Mouse (Mus musculus): Measurements from ENCODE around the gene Hspbap1. TPM values are rescaled to one million over a fixed set of nuclear protein-coding genes. Genes with fewer than 3 reads are reported as not detected.

Hspbap1 gene
- polyA plus RNA-seq, 1 experiment from 2014 or later: 21.9 TPM

GRCm38 (mm10) chr16:35817255-35818089 lies 47.3 kb downstream of the Hspbap1 start:
- Histone ChIP-seq H3K4me2 (replicated peaks) (no peak overlapping the region), H3K36me3 (peaks cover 8% of the 10 kb centered on the region), H3K9me3 (no peaks in the 10 kb centered on the region), H3K27ac (no peak overlapping the region), H3K9ac (no peak overlapping the region), H3K4me1 (no peaks in the 10 kb centered on the region), H3K4me3 (no peak overlapping the region), H3K27me3 (replicated peaks) (no peaks in the 10 kb centered on the region)
- peak; percentile 85 for ATAC-seq (ENCODE audit: low FRiP score, low read depth)
- WGBS: 40% methylated on average over 13 of the region's 13 CpGs

GRCm38 (mm10) chr16:35829999-35830398 lies 59.8 kb downstream of the Hspbap1 start:
- Histone ChIP-seq H3K27ac (no peak overlapping the region), H3K9ac (no peak overlapping the region), H3K4me3 (no peak overlapping the region), H3K27me3 (replicated peaks) (no peaks in the 10 kb centered on the region), H3K4me1 (no peaks in the 10 kb centered on the region), H3K9me3 (no peaks in the 10 kb centered on the region), H3K4me2 (replicated peaks) (no peak overlapping the region), H3K36me3 (peaks cover 19% of the 10 kb centered on the region)
- no peak for ATAC-seq (ENCODE audit: low FRiP score, low read depth)
- 37% methylated on average over 7 of the region's 7 CpGs for WGBS

GRCm38 (mm10) chr16:35832926-35833325 lies 62.8 kb downstream of the Hspbap1 start:
- H3K36me3 ChIP-seq: no peaks in the 10 kb centered on the region
- H3K4me2 ChIP-seq (replicated peaks): no peak overlapping the region
- H3K4me3 ChIP-seq: no peak overlapping the region
- H3K9ac ChIP-seq: no peak overlapping the region
- no peak overlapping the region for H3K27ac ChIP-seq
- no peaks in the 10 kb centered on the region for H3K9me3 ChIP-seq
- no peaks in the 10 kb centered on the region for H3K4me1 ChIP-seq
- WGBS: 77% methylated on average over 3 of the region's 3 CpGs
- no peak for ATAC-seq (ENCODE audit: low FRiP score, low read depth)
- no peaks in the 10 kb centered on the region for H3K27me3 ChIP-seq (replicated peaks)

- Histone ChIP-seq H3K4me3 (no peak overlapping the region), H3K4me1 (no peaks in the 10 kb centered on the region), H3K36me3 (no peaks in the 10 kb centered on the region), H3K9me3 (no peaks in the 10 kb centered on the region), H3K27me3 (replicated peaks) (no peaks in the 10 kb centered on the region), H3K27ac (no peak overlapping the region), H3K4me2 (replicated peaks) (no peak overlapping the region), H3K9ac (no peak overlapping the region)
- WGBS: 91% methylated on average over 8 of the region's 8 CpGs
- ATAC-seq (ENCODE audit: low FRiP score, low read depth): no peak
Measured at GRCm38 (mm10) chr16:35834653-35835052, 64.5 kb downstream of the Hspbap1 start.

- Histone ChIP-seq H3K9me3 (no peaks in the 10 kb centered on the region), H3K9ac (no peak overlapping the region), H3K4me2 (replicated peaks) (no peak overlapping the region), H3K27me3 (replicated peaks) (no peaks in the 10 kb centered on the region), H3K4me3 (no peak overlapping the region), H3K36me3 (no peaks in the 10 kb centered on the region), H3K27ac (no peak overlapping the region), H3K4me1 (no peaks in the 10 kb centered on the region)
- WGBS: 33% methylated on average over 1 of the region's 1 CpGs
- no peak for ATAC-seq (ENCODE audit: low FRiP score, low read depth)
Measured at GRCm38 (mm10) chr16:35839680-35840079, 69.5 kb downstream of the Hspbap1 start.

GRCm38 (mm10) chr16:35847138-35847537 lies 77.0 kb downstream of the Hspbap1 start:
- H3K36me3 ChIP-seq: no peaks in the 10 kb centered on the region
- no peaks in the 10 kb centered on the region for H3K9me3 ChIP-seq
- H3K9ac ChIP-seq: no peak overlapping the region
- no peak overlapping the region for H3K4me2 ChIP-seq (replicated peaks)
- H3K27me3 ChIP-seq (replicated peaks): no peaks in the 10 kb centered on the region
- H3K4me3 ChIP-seq: no peak overlapping the region
- no peak overlapping the region for H3K27ac ChIP-seq
- no peak for ATAC-seq (ENCODE audit: low FRiP score, low read depth)
- no peaks in the 10 kb centered on the region for H3K4me1 ChIP-seq

GRCm38 (mm10) chr16:35855846-35856245 lies 85.7 kb downstream of the Hspbap1 start:
- H3K9ac ChIP-seq: no peak overlapping the region
- no peak for ATAC-seq (ENCODE audit: low FRiP score, low read depth)
- no peak overlapping the region for H3K4me3 ChIP-seq
- H3K4me2 ChIP-seq (replicated peaks): no peak overlapping the region
- H3K4me1 ChIP-seq: no peaks in the 10 kb centered on the region
- H3K27me3 ChIP-seq (replicated peaks): no peaks in the 10 kb centered on the region
- H3K36me3 ChIP-seq: no peaks in the 10 kb centered on the region
- H3K9me3 ChIP-seq: no peaks in the 10 kb centered on the region
- H3K27ac ChIP-seq: no peak overlapping the region
- WGBS: 86% methylated on average over 4 of the region's 4 CpGs

- Histone ChIP-seq H3K9ac (no peak overlapping the region), H3K4me2 (replicated peaks) (no peak overlapping the region), H3K4me3 (no peak overlapping the region), H3K9me3 (no peaks in the 10 kb centered on the region), H3K27me3 (replicated peaks) (no peaks in the 10 kb centered on the region), H3K36me3 (no peaks in the 10 kb centered on the region), H3K4me1 (no peaks in the 10 kb centered on the region), H3K27ac (no peak overlapping the region)
- ATAC-seq (ENCODE audit: low FRiP score, low read depth): no peak
- whole genome bisulfite sequencing: 94% methylated on average over 18 of the region's 18 CpGs
Measured at GRCm38 (mm10) chr16:35856766-35857165, 86.6 kb downstream of the Hspbap1 start.

GRCm38 (mm10) chr16:35860236-35860635 lies 90.1 kb downstream of the Hspbap1 start:
- H3K4me1 ChIP-seq: no peaks in the 10 kb centered on the region
- H3K4me3 ChIP-seq: no peak overlapping the region
- ATAC-seq (ENCODE audit: low FRiP score, low read depth): no peak
- no peak overlapping the region for H3K27ac ChIP-seq
- 88% methylated on average over 16 of the region's 16 CpGs for WGBS
- no peak overlapping the region for H3K4me2 ChIP-seq (replicated peaks)
- no peaks in the 10 kb centered on the region for H3K36me3 ChIP-seq
- no peaks in the 10 kb centered on the region for H3K9me3 ChIP-seq
- no peaks in the 10 kb centered on the region for H3K27me3 ChIP-seq (replicated peaks)
- H3K9ac ChIP-seq: no peak overlapping the region

- no peaks in the 10 kb centered on the region for H3K4me1 ChIP-seq
- H3K27me3 ChIP-seq (replicated peaks): no peaks in the 10 kb centered on the region
- no peak overlapping the region for H3K27ac ChIP-seq
- H3K9me3 ChIP-seq: no peaks in the 10 kb centered on the region
- 87% methylated on average over 1 of the region's 1 CpGs for WGBS
- no peak overlapping the region for H3K4me2 ChIP-seq (replicated peaks)
- H3K36me3 ChIP-seq: no peaks in the 10 kb centered on the region
- no peak overlapping the region for H3K9ac ChIP-seq
- H3K4me3 ChIP-seq: no peak overlapping the region
- no peak for ATAC-seq (ENCODE audit: low FRiP score, low read depth)
Measured at GRCm38 (mm10) chr16:35862057-35862456, 91.9 kb downstream of the Hspbap1 start.

GRCm38 (mm10) chr16:35867726-35868125 lies 97.6 kb downstream of the Hspbap1 start:
- Histone ChIP-seq H3K4me1 (peaks cover 18% of the 10 kb centered on the region), H3K36me3 (no peaks in the 10 kb centered on the region), H3K9ac (no peak overlapping the region), H3K4me2 (replicated peaks) (no peak overlapping the region), H3K27me3 (replicated peaks) (peaks cover 26% of the 10 kb centered on the region), H3K9me3 (no peaks in the 10 kb centered on the region), H3K27ac (no peak overlapping the region), H3K4me3 (no peak overlapping the region)
- no peak for ATAC-seq (ENCODE audit: low FRiP score, low read depth)
- WGBS: 72% methylated on average over 11 of the region's 11 CpGs

- 31% methylated on average over 3 of the region's 3 CpGs for WGBS
- Histone ChIP-seq H3K9ac (no peak overlapping the region), H3K4me2 (replicated peaks) (no peak overlapping the region), H3K9me3 (no peaks in the 10 kb centered on the region), H3K4me3 (no peak overlapping the region), H3K36me3 (no peaks in the 10 kb centered on the region), H3K4me1 (peaks cover 18% of the 10 kb centered on the region), H3K27ac (no peak overlapping the region), H3K27me3 (replicated peaks) (peaks cover 29% of the 10 kb centered on the region)
- ATAC-seq (ENCODE audit: low FRiP score, low read depth): no peak
Measured at GRCm38 (mm10) chr16:35869126-35869525, 99.0 kb downstream of the Hspbap1 start.

GRCm38 (mm10) chr16:35869656-35870055 lies 99.5 kb downstream of the Hspbap1 start:
- Histone ChIP-seq H3K9me3 (no peaks in the 10 kb centered on the region), H3K27ac (no peak overlapping the region), H3K9ac (no peak overlapping the region), H3K4me3 (no peak overlapping the region), H3K4me1 (peaks cover 18% of the 10 kb centered on the region), H3K36me3 (no peaks in the 10 kb centered on the region), H3K4me2 (replicated peaks) (no peak overlapping the region), H3K27me3 (replicated peaks) (peaks cover 29% of the 10 kb centered on the region)
- ATAC-seq (ENCODE audit: low FRiP score, low read depth): no peak
- WGBS: 75% methylated on average over 6 of the region's 6 CpGs
